Mouse (Mus musculus): ENCODE measurements around the gene Akna. TPM values are rescaled to one million over a fixed set of nuclear protein-coding genes. Genes with fewer than 3 reads are reported as not detected.
A peak's percentile ranks its signal among the peaks of the same experiment; 100 is the strongest.

Gene Akna
- polyA plus RNA-seq, 1 experiment from 2014 or later = 13.1 TPM

DNA sequence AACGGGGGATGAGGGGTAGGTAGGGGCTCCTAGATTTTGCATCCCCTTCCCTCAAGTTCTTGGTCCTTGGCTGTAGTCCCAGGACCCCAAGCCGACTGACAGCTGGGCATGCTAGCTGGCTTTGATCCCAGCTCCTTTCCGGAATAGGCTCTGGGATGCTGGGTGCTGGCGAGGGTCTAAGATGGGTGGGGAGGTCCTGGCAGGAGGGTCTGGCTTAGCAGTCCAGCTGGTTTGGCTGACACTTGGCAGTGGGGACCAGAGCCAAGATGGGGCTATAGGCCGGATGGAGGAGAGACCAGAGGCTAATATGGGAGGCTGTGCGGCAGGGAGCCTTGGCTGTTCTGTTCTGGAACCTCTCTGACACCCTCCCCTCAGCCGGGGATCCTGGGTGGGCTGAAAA is 5.1 kb upstream of the Akna start:
- peak overlapping the region; percentile 73; the same call in 1 of the 2 replicates for H3K4me3 ChIP-seq
- peaks cover 19% of the 10 kb centered on the region for H3K27me3 ChIP-seq (ENCODE audit: poor library complexity, severe bottlenecking)
- H3K9me3 ChIP-seq = no peaks in the 10 kb centered on the region
- 67% methylated on average over 7 of the region's 7 CpGs for WGBS
- peak overlapping the region; percentile 52 for H3K27ac ChIP-seq
- no peak for DNase-seq (ENCODE audit: extremely low spot score, low spot score)
- H3K4me1 ChIP-seq = peaks cover 55% of the 10 kb centered on the region
- no peaks in the 10 kb centered on the region for H3K36me3 ChIP-seq (replicated peaks)

DNA sequence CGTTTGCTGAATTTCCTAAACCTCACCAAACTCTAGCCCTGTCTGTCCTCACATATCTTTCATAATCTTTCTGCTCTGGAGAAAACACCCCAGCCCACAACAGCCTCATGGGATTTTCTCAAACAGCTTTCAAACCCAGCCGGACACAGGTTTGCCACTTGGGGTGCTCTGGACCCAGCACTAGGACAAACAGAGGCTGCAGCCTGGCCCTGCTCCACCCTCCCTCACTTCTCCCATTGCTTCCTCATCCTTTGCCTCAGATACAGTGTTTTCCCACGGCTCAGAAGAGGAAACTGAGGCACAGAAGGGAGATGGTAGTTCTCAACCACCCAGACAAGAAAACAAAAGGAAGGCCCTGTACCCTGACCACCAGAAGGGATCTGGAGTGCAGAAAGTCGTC is 2.5 kb upstream of the Akna start:
- peaks cover 70% of the 10 kb centered on the region for H3K4me1 ChIP-seq
- 66% methylated on average over 4 of the region's 4 CpGs for WGBS
- H3K36me3 ChIP-seq (replicated peaks) = no peaks in the 10 kb centered on the region
- no peaks in the 10 kb centered on the region for H3K9me3 ChIP-seq
- H3K4me3 ChIP-seq = no peak overlapping the region
- peak overlapping the region; percentile 89; the same call in 1 of the 2 replicates for H3K27ac ChIP-seq
- peaks cover 13% of the 10 kb centered on the region for H3K27me3 ChIP-seq (ENCODE audit: poor library complexity, severe bottlenecking)
- DNase-seq (ENCODE audit: extremely low spot score, low spot score) = no peak

DNA sequence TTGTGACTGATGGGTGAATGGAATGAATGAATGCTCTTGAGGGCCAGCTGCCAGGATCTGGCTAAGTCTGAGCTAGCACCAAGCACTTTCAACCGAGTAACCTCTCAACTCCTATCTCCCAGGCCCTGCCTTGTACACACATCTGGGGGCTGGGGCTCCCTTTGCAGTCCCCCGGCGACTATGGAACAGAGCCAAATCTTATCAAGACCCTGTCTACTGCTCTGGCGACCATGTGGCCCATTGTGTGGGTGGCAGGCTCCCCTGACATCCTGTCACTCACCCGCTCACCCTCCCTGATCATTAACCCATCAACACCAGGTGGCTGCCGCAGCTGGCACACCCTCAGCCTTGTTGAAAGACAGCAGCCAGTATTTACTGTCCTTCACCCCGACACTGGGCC is 1.9 kb upstream of the Akna start:
- peaks cover 69% of the 10 kb centered on the region for H3K4me1 ChIP-seq
- peaks cover 13% of the 10 kb centered on the region for H3K27me3 ChIP-seq (ENCODE audit: poor library complexity, severe bottlenecking)
- no peaks in the 10 kb centered on the region for H3K9me3 ChIP-seq
- no peak overlapping the region for H3K4me3 ChIP-seq
- no peak for DNase-seq (ENCODE audit: extremely low spot score, low spot score)
- no peaks in the 10 kb centered on the region for H3K36me3 ChIP-seq (replicated peaks)
- peak overlapping the region; percentile 89 for H3K27ac ChIP-seq
- WGBS = 59% methylated on average over 7 of the region's 7 CpGs

DNA sequence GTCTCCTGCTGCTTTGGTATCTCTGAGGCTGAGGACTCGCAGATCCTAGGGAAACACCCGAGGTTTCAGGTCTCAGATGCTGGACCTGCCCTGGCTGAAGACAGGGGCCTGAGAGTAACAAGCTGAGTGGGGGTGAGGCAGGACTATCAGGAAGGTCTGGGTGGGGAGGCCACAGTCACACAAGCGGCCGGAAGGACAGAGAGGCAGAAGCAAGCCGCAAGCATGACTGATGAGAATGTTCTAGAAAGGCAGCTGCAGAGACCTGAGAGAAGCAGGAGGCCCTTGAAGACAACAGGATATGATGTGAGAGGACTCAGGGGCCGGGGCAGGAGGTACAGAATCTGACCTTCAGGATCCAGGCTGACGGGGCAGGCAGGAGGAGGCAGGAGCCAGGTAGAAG is 1.1 kb upstream of the Akna start:
- peaks cover 69% of the 10 kb centered on the region for H3K4me1 ChIP-seq
- WGBS = 78% methylated on average over 7 of the region's 7 CpGs
- H3K4me3 ChIP-seq = no peak overlapping the region
- no peaks in the 10 kb centered on the region for H3K9me3 ChIP-seq
- peak overlapping the region; percentile 89 for H3K27ac ChIP-seq
- no peaks in the 10 kb centered on the region for H3K36me3 ChIP-seq (replicated peaks)
- peaks cover 11% of the 10 kb centered on the region for H3K27me3 ChIP-seq (ENCODE audit: poor library complexity, severe bottlenecking)
- no peak for DNase-seq (ENCODE audit: extremely low spot score, low spot score)

DNA sequence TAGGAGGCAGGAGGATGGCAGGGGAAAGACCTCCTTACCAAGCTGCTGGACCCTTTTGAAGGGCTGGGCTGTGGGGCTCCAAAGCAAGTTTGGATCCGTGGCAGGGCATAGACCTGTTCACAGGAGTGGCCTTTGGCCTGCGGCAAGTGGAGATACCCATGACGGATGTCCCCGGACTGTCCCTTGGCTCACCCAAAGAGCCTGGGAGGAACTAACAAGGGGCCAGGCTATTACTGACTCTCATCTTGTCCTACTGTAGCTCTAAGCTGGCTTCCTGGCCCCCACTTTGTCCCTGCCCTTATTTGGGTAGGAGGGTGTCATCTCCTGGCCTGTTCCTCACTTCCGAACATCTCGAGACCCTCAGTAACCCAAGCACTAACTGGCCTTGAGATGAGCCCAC is 596 bp downstream of the Akna start:
- DNase-seq (ENCODE audit: extremely low spot score, low spot score) = no peak
- Histone ChIP-seq H3K27me3 (ENCODE audit: poor library complexity, severe bottlenecking) (no peaks in the 10 kb centered on the region), H3K27ac (peak overlapping the region; percentile 89), H3K4me1 (peaks cover 67% of the 10 kb centered on the region), H3K4me3 (peak overlapping the region; percentile 43), H3K36me3 (replicated peaks) (peaks cover 5% of the 10 kb centered on the region), H3K9me3 (no peaks in the 10 kb centered on the region)
- WGBS = 77% methylated on average over 6 of the region's 6 CpGs

DNA sequence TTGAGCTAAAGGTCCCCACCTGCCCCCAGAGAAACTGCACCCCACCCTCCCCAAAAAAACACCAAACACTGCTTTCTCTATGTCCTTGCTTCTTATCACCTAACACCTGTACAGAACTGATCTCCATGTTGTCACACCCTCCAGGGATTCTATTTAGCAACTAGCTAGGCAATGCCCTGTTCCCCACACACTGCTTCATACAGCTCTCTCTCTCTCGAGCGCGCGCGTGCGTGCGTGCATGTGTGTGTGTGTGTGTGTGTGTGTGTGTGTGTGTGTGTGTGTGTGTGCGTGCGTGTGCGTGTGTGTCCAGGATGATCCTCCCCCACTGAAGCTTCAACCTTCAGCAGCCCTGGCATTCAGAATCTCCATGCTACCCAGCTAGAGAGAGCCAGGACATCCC is 1.1 kb downstream of the Akna start:
- Histone ChIP-seq H3K27ac (peak overlapping the region; percentile 89), H3K36me3 (replicated peaks) (peaks cover 9% of the 10 kb centered on the region), H3K4me1 (peaks cover 67% of the 10 kb centered on the region), H3K9me3 (no peaks in the 10 kb centered on the region), H3K27me3 (ENCODE audit: poor library complexity, severe bottlenecking) (no peaks in the 10 kb centered on the region), H3K4me3 (peak overlapping the region; percentile 43; the same call in 1 of the 2 replicates)
- DNase-seq (ENCODE audit: extremely low spot score, low spot score) = no peak
- WGBS = 92% methylated on average over 10 of the region's 10 CpGs

DNA sequence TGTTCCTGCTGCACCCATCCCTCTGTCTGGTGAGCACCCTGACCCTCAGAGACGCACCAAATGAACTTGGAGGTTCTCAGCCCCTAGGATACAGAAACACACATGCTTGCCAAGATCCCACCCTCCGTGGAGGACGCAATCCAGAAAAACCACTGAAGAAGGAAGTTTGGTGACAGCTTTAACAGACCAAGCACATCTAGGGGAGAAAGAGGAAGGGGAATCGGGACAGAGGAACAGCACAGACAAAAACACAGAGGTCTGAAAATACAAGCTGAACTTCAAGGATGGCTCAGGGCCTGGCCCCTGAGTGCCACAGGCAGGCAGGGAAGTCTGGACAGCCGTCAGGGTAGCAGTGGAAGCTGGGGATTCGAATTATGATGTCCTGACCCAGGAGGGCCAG is 1.5 kb downstream of the Akna start:
- DNase-seq (ENCODE audit: extremely low spot score, low spot score) = no peak
- peaks cover 67% of the 10 kb centered on the region for H3K4me1 ChIP-seq
- H3K4me3 ChIP-seq = no peak overlapping the region
- H3K27ac ChIP-seq = 0 out of 2 replicates have a peak overlapping the region, but pooled peaks have one; percentile 89
- no peaks in the 10 kb centered on the region for H3K27me3 ChIP-seq (ENCODE audit: poor library complexity, severe bottlenecking)
- 93% methylated on average over 6 of the region's 6 CpGs for WGBS
- no peaks in the 10 kb centered on the region for H3K9me3 ChIP-seq
- peaks cover 9% of the 10 kb centered on the region for H3K36me3 ChIP-seq (replicated peaks)

DNA sequence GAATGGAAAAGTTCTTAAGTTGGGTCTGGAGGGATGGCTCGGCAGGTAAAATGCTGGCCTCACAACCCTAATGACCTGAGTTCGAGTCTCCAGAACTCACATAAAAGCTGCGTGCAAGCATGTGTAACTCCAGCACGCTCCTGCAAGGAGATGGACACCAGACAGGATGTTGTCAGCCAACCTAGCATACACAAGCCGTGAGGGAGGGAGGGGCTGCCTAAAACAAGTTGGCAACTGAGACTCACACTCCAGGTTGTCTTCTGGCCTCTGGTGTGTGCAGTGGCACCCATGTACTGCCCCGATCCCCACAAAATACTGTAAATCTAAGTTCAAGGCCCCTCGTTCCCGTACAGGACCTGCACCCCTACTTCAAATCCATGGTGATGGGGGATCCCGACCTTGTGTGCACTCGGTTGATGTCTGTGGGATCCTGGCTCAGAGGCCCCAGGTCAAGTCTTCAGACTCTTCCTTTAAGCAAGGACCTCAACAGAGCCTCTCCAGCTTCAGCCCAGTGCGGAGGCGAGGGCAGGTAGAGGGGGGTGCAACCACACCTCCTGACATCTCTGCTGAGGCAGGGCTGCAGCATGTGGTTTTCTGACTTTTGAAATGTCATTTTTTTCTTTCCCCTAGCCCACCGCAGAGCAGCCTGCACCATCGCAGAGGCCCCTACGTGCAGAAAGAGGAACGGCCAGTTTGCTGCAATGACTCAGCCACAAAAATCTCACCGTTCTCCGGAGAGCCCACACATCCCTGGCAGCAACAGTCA is 2.4 kb downstream of the Akna start:
- H3K27ac ChIP-seq = no peak overlapping the region
- H3K4me3 ChIP-seq = no peak overlapping the region
- H3K9me3 ChIP-seq = no peaks in the 10 kb centered on the region
- H3K36me3 ChIP-seq (replicated peaks) = peaks cover 11% of the 10 kb centered on the region
- 92% methylated on average over 18 of the region's 18 CpGs for WGBS
- peaks cover 65% of the 10 kb centered on the region for H3K4me1 ChIP-seq
- no peaks in the 10 kb centered on the region for H3K27me3 ChIP-seq (ENCODE audit: poor library complexity, severe bottlenecking)
- no peak for DNase-seq (ENCODE audit: extremely low spot score, low spot score)

DNA sequence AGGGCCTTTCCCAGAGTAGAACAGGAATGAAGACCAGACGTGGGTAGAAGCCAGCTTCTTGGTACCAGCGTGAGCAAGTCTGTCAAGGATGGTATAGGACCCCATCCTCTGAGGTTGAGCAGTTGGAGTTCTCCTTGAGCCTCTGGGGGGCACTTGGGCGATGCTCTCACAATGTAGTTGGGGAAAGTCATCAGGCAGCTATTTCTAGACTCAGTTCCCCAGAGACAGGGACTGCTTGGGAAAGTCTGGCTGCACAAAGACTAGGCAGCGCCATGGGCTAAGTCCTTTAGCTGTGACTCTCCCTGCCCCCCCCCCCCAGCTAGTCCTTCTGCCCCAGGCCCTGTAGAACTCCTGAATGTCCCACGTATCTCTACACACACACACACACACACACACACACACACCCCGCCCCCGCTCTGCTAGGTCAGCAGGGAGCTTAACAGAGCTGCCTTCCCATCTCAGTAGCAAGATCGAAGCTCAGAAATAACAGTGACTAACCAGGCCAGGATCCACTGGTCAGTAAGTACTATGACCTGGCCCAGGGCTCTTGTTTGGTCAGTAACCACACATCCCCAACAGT is 3.4 kb downstream of the Akna start:
- H3K9me3 ChIP-seq = no peaks in the 10 kb centered on the region
- DNase-seq (ENCODE audit: extremely low spot score, low spot score) = no peak
- no peak overlapping the region for H3K4me3 ChIP-seq
- H3K27me3 ChIP-seq (ENCODE audit: poor library complexity, severe bottlenecking) = no peaks in the 10 kb centered on the region
- 75% methylated on average over 8 of the region's 8 CpGs for WGBS
- H3K27ac ChIP-seq = peak overlapping the region; percentile 48; the same call in 1 of the 2 replicates
- H3K4me1 ChIP-seq = peaks cover 56% of the 10 kb centered on the region
- peaks cover 21% of the 10 kb centered on the region for H3K36me3 ChIP-seq (replicated peaks)

DNA sequence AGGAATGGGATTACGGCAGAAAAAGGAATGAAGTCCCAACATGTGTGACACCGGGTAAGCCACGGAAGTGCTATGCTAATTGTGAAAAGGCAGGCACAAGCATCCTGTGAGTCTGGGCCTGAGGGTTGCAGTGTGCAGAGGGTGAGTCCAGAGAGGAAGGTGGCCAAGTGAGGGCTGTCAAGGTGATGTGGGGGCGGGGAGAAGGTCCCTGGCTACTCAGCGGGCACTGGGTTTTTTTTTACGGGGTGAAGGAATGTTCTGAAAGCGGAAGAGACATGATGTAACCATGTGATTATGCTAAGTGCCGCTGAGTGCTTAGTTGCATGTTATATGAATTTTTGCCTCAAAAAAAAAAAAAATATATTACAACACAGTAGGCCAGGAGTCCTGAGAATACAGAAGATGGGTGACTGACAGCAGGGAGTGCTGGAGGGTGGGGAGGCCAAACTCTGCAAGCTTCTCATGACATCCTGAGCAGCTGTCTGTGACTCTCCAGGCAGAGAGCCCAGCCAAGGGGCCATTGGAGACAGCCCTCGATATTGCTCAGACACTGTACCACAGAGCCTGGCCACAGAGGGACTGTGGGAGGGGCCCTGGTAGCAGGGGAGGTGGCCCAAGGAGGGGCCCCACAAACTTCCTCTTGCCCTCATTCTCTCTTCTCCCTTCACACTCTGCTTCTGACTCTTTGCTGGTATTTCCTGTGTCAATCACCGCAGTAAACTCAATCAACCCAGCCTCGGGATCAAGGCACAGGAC is 4.1 kb downstream of the Akna start:
- no peaks in the 10 kb centered on the region for H3K27me3 ChIP-seq (ENCODE audit: poor library complexity, severe bottlenecking)
- no peak overlapping the region for H3K4me3 ChIP-seq
- 78% methylated on average over 11 of the region's 11 CpGs for WGBS
- no peak for DNase-seq (ENCODE audit: extremely low spot score, low spot score)
- H3K9me3 ChIP-seq = no peaks in the 10 kb centered on the region
- peaks cover 48% of the 10 kb centered on the region for H3K4me1 ChIP-seq
- peak overlapping the region; percentile 53; the same call in 1 of the 2 replicates for H3K27ac ChIP-seq
- H3K36me3 ChIP-seq (replicated peaks) = peaks cover 28% of the 10 kb centered on the region

DNA sequence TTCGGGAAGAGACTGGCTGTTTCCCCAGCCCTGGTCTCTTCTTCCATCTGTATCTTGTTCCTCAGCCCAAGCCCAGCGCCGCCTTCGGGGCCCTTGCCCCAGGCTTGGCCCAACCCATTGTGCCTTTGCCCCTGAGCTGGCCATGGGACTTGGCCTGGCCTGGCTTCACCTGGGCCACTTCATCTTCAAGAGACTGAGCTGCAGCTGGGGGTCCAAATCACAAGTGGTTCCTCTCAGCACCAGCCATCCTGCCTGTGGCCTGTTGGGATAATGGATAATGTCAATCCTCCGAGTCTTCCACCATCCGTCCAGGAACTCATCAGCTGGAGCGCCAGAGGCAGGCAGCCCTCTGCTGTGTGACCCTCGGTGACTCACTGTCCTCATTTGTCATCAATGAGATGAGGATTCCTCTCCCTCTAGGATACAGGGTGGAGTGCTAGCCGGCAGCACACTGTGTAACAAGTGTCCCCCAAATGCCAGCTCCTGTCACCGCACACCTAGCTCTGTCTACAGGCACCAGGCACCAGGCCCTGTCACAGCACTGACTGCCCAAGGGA is 5.1 kb downstream of the Akna start:
- Histone ChIP-seq H3K4me1 (peaks cover 39% of the 10 kb centered on the region), H3K4me3 (no peak overlapping the region), H3K27me3 (ENCODE audit: poor library complexity, severe bottlenecking) (no peaks in the 10 kb centered on the region), H3K9me3 (no peaks in the 10 kb centered on the region), H3K36me3 (replicated peaks) (peaks cover 35% of the 10 kb centered on the region), H3K27ac (peak overlapping the region; percentile 53; the same call in 1 of the 2 replicates)
- 88% methylated on average over 10 of the region's 10 CpGs for WGBS
- DNase-seq (ENCODE audit: extremely low spot score, low spot score) = no peak

DNA sequence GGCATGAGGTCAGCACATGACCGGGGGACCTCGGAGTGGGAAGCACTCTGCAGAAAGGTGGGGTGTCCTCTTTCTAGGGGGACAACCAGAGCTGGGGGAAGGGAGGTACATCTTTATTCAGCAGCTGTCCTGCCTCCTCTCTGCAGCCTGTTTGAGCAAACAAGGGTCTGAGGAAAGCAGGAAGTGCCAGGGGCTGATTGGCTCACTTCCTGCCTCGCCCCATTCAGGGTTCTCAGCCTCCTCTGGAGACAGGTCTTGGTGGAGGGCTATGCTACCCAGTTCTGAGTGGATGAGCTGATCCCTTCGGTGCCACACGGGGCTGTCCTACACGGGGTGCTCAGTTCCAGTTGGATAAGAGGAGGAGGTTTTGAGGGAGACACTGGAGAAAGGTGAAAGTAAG is 11.8 kb downstream of the Akna start:
- no peaks in the 10 kb centered on the region for H3K9me3 ChIP-seq
- no peak overlapping the region for H3K4me3 ChIP-seq
- H3K27me3 ChIP-seq (ENCODE audit: poor library complexity, severe bottlenecking) = no peaks in the 10 kb centered on the region
- peaks cover 46% of the 10 kb centered on the region for H3K4me1 ChIP-seq
- H3K36me3 ChIP-seq (replicated peaks) = peaks cover 48% of the 10 kb centered on the region
- WGBS = 90% methylated on average over 6 of the region's 6 CpGs
- peak overlapping the region; percentile 78; the same call in 1 of the 2 replicates for H3K27ac ChIP-seq
- DNase-seq (ENCODE audit: extremely low spot score, low spot score) = no peak
